Comparison of ENCODE assay signal across 25 mouse cellular contexts in genomic region chr6:113473246-113473645, GRCm38 (mm10). TPM values are rescaled to one million over a fixed set of nuclear protein-coding genes. Genes with fewer than 3 reads are reported as not detected.
"Had no signal": no experiment of that assay in that cellular context is flagged by ENCODE, and none has a peak within 500 bp of the region (broad histone marks: within the 10 kb centered on the region; RNA-seq: fewer than 3 reads in every experiment).

No protein-coding gene starts in this region.

- H3K4me2 ChIP-seq: heart, embryonic 13.5 days; heart, embryonic 15.5 days; hindbrain, embryonic 13.5 days; hindbrain, embryonic 15.5 days; kidney, embryonic 15.5 days; limb, embryonic 13.5 days; limb, embryonic 15.5 days; liver, embryonic 12.5 days had no signal

- H3K4me3 ChIP-seq: heart, embryonic 10.5 days; heart, embryonic 13.5 days; heart, embryonic 15.5 days; hindbrain, embryonic 13.5 days; hindbrain, embryonic 15.5 days; kidney, embryonic 15.5 days; limb, embryonic 13.5 days; limb, embryonic 15.5 days; liver, embryonic 12.5 days had no signal

- H3K9me3 ChIP-seq: heart, embryonic 10.5 days; heart, embryonic 13.5 days; heart, embryonic 15.5 days; hindbrain, embryonic 13.5 days; hindbrain, embryonic 15.5 days; kidney, embryonic 15.5 days; limb, embryonic 13.5 days; limb, embryonic 15.5 days; liver, embryonic 12.5 days had no signal

- H3K9ac ChIP-seq: heart, embryonic 13.5 days; heart, embryonic 15.5 days; hindbrain, embryonic 13.5 days; hindbrain, embryonic 15.5 days; kidney, embryonic 15.5 days; limb, embryonic 13.5 days; limb, embryonic 15.5 days; liver, embryonic 12.5 days had no signal

- DNase-seq: gastrocnemius, postnatal 14 days; gastrocnemius, postnatal 36 days; heart, adult 18-20 months; heart, postnatal 14 days; heart, postnatal 36 days; kidney, adult 18-20 months; kidney, adult 8-10 months; kidney, postnatal 14 days; kidney, postnatal 36 days; layer of hippocampus, adult 9-11 months; layer of hippocampus, postnatal 36 days; left cerebral cortex, postnatal 4 days had no signal

- ATAC-seq: hindbrain, postnatal 0 days; liver, embryonic 12.5 days had no signal

- H3K27ac ChIP-seq: heart, embryonic 10.5 days; heart, embryonic 13.5 days; heart, embryonic 15.5 days; hindbrain, embryonic 13.5 days; hindbrain, embryonic 15.5 days; hindbrain, postnatal 0 days; kidney, embryonic 15.5 days; kidney, postnatal 0 days; limb, embryonic 13.5 days; limb, embryonic 15.5 days; liver, embryonic 12.5 days had no signal

- H3K36me3 ChIP-seq: heart, embryonic 10.5 days; heart, embryonic 13.5 days; heart, embryonic 15.5 days; hindbrain, embryonic 13.5 days; hindbrain, embryonic 15.5 days; kidney, embryonic 15.5 days; limb, embryonic 13.5 days; limb, embryonic 15.5 days; liver, embryonic 12.5 days had no signal

RNA-seq across cellular contexts. Expression of gene Prrt3, which starts 28.5 kb away (rescaled TPM):
- polyA plus RNA-seq: gonadal fat pad, adult 2 months; liver, adult 2 months had no signal
